Mouse (Mus musculus) stomach, embryonic 15.5 days (tissue): Measurements from ENCODE around the gene Ptn. TPM values are rescaled to one million over a fixed set of nuclear protein-coding genes. Genes with fewer than 3 reads are reported as not detected.

Source experiments
- ATAC-seq: fragments of 200-750 bp; cut with Nextera tagmentation; 2 replicates; pipeline ENCODE4 v1.8.0; 2017; ENCODE audit warnings: low read depth, moderate number of reproducible peaks, moderate TSS enrichment; ENCODE audit not compliant: insufficient read depth, low FRiP score
- H3K27ac ChIP-seq: fragments of 300-500 bp; sonication (generic); 2 replicates; pipeline ENCODE4 v1.5.1; 2015; ENCODE audit warnings: mild to moderate bottlenecking, inconsistent platforms
- H3K27me3 ChIP-seq: fragments of 300-500 bp; sonication (generic); replicated peaks from 2 replicates; pipeline ENCODE4 v1.6.1; 2015; ENCODE audit warnings: inconsistent platforms
- H3K36me3 ChIP-seq: fragments of 300-500 bp; sonication (generic); 2 replicates; pipeline ENCODE4 v1.6.1; 2015; ENCODE audit warnings: inconsistent platforms
- H3K4me1 ChIP-seq: fragments of 300-500 bp; sonication (generic); 2 replicates; pipeline ENCODE4 v1.6.1; 2015; ENCODE audit warnings: inconsistent platforms
- H3K4me2 ChIP-seq: fragments of 300-500 bp; sonication (generic); 2 replicates; pipeline ENCODE4 v1.6.1; 2015; ENCODE audit warnings: mild to moderate bottlenecking, inconsistent platforms
- H3K4me3 ChIP-seq: fragments of 300-500 bp; sonication (generic); replicated peaks from 2 replicates; pipeline ENCODE4 v1.5.1; 2015; ENCODE audit warnings: inconsistent platforms
- H3K9ac ChIP-seq: fragments of 300-500 bp; sonication (generic); 2 replicates; pipeline ENCODE4 v1.6.1; 2015; ENCODE audit warnings: inconsistent platforms
- H3K9me3 ChIP-seq: fragments of 300-500 bp; sonication (generic); 2 replicates; pipeline ENCODE4 v1.6.1; 2016; ENCODE audit warnings: inconsistent platforms
- WGBS: fragments of 180-500 bp; shearing (Covaris S2); methylation state at CpG from one replicate; pipeline ENCODE4 v1.1.7; 2015; 5-methylcytosine and 5-hydroxymethylcytosine counted together
- polyA plus RNA-seq: library from polyadenylated mRNA; unstranded; fragments of >200 nt; fragmentation: Nextera tagmentation; extraction: Ambion mirVana; gene quantifications from 2 replicates; pipeline ENCODE4 v1.2.1, GENCODE M21; 2015

Ptn gene
- polyA plus RNA-seq, 1 experiment from 2014 or later = 390 TPM

DNA sequence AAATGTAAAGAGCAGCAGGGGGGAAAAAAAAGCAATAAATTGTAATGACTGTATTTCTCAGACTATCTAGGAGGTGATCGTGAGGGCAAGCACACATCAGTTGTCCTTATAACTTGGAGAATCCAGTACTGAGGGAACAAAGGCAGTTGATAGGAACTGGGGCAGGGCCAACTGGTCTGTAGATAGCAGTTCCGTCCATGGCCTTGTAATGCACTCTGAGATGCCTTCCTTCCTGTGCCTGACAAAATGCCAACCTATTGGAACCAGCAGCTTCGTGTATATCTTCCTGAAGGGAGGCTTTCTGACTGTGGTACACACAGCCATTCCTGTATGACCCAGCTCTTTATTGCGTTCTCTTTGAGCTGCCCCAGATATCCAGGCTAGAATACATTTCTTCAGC, 27.5 kb downstream of the Ptn start:
- Histone ChIP-seq H3K36me3 (no peaks in the 10 kb centered on the region), H3K4me1 (0 out of 2 replicates have a peak, but pooled peaks cover 14% of the 10 kb centered on the region), H3K27ac (no peak overlapping the region), H3K9ac (no peak overlapping the region), H3K4me2 (no peak overlapping the region), H3K4me3 (no peak overlapping the region), H3K9me3 (no peaks in the 10 kb centered on the region), H3K27me3 (no peaks in the 10 kb centered on the region)
- 78% methylated on average over 4 of the region's 4 CpGs for WGBS
- no peak for ATAC-seq

DNA sequence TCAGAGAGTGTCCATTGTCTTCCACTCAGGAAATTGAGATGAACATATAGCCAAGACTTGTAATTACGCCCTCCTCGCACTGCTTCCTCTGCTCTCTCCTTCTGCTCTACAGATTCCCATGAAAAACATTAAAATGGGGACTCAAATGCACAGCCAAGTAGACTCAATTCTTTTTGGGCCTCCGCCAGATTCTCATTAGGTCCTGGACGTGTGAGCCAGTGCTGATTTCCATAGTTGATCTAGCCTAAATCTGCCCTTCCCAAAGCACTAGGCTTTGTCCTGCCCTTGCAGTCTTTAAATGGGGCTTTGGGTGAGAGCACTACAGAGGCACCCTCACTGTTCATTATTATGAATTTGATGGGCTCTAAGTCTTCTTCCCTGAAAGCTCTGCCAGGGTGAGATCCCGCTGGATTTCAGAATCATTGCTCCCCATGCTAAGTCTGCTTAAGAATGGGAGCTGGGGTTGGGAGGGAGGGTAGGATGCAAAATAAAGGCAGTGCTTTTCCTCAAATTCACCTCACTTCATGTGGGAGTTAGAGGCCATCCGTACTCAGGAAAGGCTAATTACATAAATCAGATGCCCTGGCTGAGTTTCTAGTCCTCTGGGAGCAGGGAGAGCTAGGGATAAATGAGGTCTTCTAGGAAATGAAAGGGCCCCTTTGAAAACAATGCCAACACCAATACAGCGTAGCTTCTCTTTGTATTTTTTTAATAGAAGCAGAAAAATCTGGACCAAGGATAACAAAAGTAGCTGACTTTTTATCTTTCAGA, 32.3 kb downstream of the Ptn start:
- Histone ChIP-seq H3K4me2 (no peak overlapping the region), H3K36me3 (no peaks in the 10 kb centered on the region), H3K9ac (no peak overlapping the region), H3K4me1 (0 out of 2 replicates have a peak, but pooled peaks cover 9% of the 10 kb centered on the region), H3K27me3 (no peaks in the 10 kb centered on the region), H3K9me3 (no peaks in the 10 kb centered on the region), H3K27ac (peak overlapping the region; percentile 23; the same call in 1 of the 2 replicates), H3K4me3 (no peak overlapping the region)
- 58% methylated on average over 7 of the region's 7 CpGs for WGBS
- no peak for ATAC-seq

DNA sequence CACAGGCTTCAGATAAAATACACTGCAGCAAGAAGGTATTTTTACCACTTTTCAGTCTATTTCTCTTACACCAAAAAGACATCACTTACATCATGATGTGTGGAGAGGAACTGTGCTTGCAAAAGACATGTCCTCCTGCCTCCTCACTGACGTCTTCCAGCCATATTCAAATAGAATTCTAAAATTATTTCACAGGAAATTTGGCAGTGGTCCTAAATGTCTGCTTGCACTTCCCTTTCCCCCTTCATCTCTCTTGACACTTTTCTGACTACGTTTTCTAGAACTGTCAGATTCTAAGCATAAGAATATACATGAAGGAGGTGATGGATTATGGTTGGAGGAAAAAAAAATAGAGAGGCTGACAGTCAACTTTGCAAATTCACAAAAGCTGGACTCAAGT, 33.0 kb downstream of the Ptn start:
- H3K9ac ChIP-seq = no peak overlapping the region
- no peak overlapping the region for H3K4me2 ChIP-seq
- no peaks in the 10 kb centered on the region for H3K27me3 ChIP-seq
- H3K36me3 ChIP-seq = no peaks in the 10 kb centered on the region
- ATAC-seq = no peak
- no peak overlapping the region for H3K4me3 ChIP-seq
- peak overlapping the region; percentile 23; the same call in 1 of the 2 replicates for H3K27ac ChIP-seq
- no peaks in the 10 kb centered on the region for H3K9me3 ChIP-seq
- 22% methylated on average over 2 of the region's 2 CpGs for WGBS
- H3K4me1 ChIP-seq = 0 out of 2 replicates have a peak, but pooled peaks cover 7% of the 10 kb centered on the region

DNA sequence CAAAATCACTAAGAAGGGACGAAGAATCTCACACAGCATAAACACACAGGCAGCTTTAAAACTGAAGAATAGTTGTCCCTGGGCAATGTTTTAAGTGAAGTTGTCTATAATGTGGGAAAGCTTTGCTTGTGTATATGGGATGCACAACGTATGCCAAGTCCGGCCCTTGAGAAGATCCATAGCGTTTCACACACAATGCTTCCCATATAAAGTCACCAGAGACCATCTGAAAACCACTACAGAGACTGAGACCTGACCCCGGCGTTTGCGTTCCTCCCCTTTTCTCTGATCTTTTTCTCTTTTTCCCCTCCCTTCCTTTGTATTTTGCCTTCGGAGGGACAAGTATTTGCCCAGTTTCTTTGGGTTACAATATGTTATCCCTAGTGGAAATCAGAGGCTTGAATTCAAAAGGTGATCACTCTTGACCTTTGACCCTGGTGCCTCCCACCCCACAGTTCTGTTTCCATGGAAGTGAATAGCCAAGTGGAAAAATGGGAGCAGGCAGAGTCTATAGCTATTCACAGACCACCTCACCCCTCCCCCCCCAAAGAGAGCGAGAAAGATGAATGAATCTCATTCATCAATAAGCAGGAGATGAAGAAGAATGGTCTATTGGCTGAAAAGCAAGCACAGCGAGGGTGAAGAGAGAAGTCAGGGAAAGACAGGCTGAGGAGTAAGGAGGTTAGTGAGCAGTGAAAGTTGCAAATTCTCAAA, 34.2 kb downstream of the Ptn start:
- no peak for ATAC-seq
- no peak overlapping the region for H3K27ac ChIP-seq
- 61% methylated on average over 10 of the region's 10 CpGs for WGBS
- H3K4me3 ChIP-seq = no peak overlapping the region
- 0 out of 2 replicates have a peak, but pooled peaks cover 7% of the 10 kb centered on the region for H3K4me1 ChIP-seq
- no peaks in the 10 kb centered on the region for H3K9me3 ChIP-seq
- H3K9ac ChIP-seq = no peak overlapping the region
- H3K4me2 ChIP-seq = no peak overlapping the region
- H3K36me3 ChIP-seq = no peaks in the 10 kb centered on the region
- H3K27me3 ChIP-seq = no peaks in the 10 kb centered on the region

DNA sequence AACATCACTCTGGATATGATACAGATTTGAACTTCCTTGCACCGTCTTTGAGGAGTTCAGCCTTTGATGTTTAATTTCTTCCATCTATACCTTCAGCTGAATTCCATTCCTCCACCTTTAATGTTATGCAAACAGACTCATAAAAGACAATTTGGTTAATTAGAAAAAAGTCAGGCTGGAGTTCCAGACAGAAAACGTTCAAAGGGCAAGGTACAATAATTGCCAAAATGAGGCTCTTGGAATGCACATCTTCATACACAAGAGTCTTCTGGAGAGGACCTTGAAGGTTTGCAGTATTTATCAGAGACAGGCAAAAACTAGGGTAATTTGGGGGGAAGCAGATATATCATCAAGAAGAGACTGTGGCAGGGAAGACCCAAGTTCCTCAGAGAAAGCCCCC, 37.5 kb downstream of the Ptn start:
- Histone ChIP-seq H3K9ac (no peak overlapping the region), H3K4me2 (no peak overlapping the region), H3K27me3 (no peaks in the 10 kb centered on the region), H3K36me3 (no peaks in the 10 kb centered on the region), H3K27ac (no peak overlapping the region), H3K4me3 (no peak overlapping the region), H3K9me3 (no peaks in the 10 kb centered on the region), H3K4me1 (0 out of 2 replicates have a peak, but pooled peaks cover 1% of the 10 kb centered on the region)
- ATAC-seq = no peak
- WGBS = 81% methylated on average over 2 of the region's 2 CpGs

DNA sequence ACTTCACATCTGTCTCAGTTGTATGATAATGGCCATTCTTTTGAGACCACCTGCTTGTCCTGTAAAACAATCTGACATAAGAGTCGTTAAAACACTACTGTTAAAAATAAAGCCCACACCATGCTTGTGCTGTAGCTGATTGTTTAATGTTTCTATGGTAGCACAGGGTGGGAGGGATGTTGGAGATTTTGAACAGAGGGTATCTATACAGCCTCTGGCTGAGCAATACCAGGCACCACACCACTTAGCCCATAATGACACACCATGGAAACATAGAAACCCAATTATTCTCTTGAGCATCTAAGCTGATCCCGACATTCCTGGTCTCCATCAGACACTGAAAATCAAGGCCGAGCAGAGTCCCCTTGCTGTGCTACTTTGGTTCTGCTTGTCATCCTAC, 41.0 kb downstream of the Ptn start:
- Histone ChIP-seq H3K9ac (no peak overlapping the region), H3K27ac (no peak overlapping the region), H3K36me3 (no peaks in the 10 kb centered on the region), H3K4me1 (no peaks in the 10 kb centered on the region), H3K27me3 (no peaks in the 10 kb centered on the region), H3K4me2 (no peak overlapping the region), H3K4me3 (no peak overlapping the region), H3K9me3 (no peaks in the 10 kb centered on the region)
- ATAC-seq = no peak
- WGBS = 80% methylated on average over 3 of the region's 3 CpGs

DNA sequence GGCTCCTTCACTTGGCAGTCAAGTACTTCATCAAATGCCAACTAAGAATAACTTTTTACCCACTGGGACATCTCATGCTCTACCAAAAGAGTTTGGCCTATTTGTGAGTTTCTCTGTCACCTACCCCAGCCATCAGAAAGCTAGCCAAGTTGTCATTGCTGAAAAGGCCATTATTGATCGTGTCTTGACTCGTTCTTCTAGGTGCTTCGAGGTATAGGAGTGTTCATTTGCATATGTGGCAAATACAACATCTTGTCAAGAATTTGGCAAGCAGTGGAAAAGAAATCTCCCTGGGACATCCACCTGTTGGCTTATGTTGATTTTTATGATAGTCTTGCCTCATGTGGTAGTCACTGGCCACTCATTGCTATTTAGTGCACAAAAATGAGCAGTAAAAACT, 43.1 kb downstream of the Ptn start:
- no peaks in the 10 kb centered on the region for H3K27me3 ChIP-seq
- ATAC-seq = no peak
- no peaks in the 10 kb centered on the region for H3K36me3 ChIP-seq
- H3K4me2 ChIP-seq = no peak overlapping the region
- no peak overlapping the region for H3K27ac ChIP-seq
- no peak overlapping the region for H3K9ac ChIP-seq
- H3K4me1 ChIP-seq = no peaks in the 10 kb centered on the region
- H3K4me3 ChIP-seq = no peak overlapping the region
- H3K9me3 ChIP-seq = no peaks in the 10 kb centered on the region
- WGBS = 84% methylated on average over 3 of the region's 3 CpGs

DNA sequence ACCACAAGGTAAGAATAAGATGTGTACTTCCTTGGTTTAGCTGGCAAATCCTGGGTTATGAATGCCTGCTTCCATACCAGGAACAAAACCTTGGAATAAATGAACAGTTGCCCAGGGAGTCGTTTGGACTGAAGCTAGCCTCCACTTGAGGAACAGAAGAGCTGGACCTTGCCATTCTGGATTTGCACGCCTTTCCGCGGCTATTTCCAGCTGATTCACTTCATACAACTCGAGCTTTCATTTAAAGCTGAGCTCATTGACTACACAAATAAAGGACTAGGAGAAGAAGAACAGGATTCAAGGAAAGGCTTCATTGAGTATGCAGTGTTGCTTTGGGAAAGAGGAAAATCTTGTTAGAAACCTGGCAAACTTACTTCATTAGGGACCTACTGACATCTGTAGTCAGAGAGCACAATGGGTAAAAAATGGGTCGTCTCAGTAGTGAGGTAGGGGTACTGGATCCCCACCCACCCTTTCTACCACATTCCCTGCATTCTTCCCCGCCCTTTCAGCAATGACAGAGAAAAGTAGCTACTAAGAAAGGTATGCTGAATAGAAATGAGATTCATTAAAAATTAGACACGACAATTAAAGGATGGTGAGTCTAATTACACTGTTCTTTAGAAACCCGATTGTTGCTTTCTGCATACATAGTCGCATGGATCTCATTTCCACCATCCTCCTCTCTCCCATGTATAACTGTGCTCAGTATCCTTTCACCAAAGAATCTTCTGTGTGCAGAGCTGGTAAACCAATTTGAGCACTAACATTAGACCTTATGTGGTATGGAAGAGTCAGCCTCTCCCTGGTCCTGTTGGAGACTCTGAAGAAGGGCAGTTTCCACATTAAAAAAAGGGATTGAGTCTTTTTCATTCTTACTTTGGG, 54.8 kb downstream of the Ptn start:
- Histone ChIP-seq H3K9ac (no peak overlapping the region), H3K36me3 (no peaks in the 10 kb centered on the region), H3K27me3 (no peaks in the 10 kb centered on the region), H3K4me3 (no peak overlapping the region), H3K4me1 (no peaks in the 10 kb centered on the region), H3K27ac (no peak overlapping the region), H3K9me3 (no peaks in the 10 kb centered on the region), H3K4me2 (no peak overlapping the region)
- no peak for ATAC-seq
- 80% methylated on average over 10 of the region's 10 CpGs for WGBS

DNA sequence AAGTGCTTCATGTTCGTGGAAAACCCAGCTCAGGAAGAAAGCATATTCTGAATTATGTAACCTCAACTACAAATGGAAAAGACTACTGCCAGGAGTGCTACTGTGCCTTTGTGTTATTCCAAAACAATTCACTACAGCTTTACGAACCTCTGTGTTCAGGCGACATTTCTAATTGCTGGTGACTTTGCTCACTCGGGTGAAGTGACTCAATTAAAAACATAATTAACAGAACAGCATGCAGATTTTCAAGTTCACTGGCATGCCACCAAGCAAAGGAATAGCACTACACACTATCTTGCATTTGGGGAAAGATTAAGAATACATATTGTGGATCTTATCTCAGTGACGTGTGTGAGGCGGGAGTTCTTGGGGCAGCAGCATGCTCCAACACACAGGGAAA, 57.1 kb downstream of the Ptn start:
- Histone ChIP-seq H3K4me3 (no peak overlapping the region), H3K36me3 (no peaks in the 10 kb centered on the region), H3K4me2 (no peak overlapping the region), H3K9me3 (no peaks in the 10 kb centered on the region), H3K27me3 (no peaks in the 10 kb centered on the region), H3K4me1 (no peaks in the 10 kb centered on the region), H3K9ac (no peak overlapping the region), H3K27ac (no peak overlapping the region)
- no peak for ATAC-seq
- 73% methylated on average over 6 of the region's 6 CpGs for WGBS

DNA sequence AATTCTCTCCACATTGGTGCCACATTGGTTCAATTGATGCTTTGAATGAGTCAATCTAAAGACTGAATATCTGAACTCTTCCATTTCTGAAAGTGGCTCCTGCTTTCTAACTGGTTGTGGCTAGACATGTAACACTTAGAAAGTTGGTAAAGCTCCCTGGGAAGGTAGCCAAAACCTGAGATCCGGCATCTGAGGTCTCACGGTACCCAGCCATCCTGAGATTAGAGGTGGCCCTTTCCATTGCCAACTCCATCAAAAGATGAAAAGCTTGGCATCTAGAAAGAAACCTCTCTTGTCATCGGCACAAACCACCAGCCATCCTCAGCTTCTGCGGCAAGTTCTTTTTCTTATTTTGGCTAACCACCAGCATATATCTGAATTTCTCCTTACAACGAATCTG, 70.2 kb downstream of the Ptn start:
- no peak for ATAC-seq
- WGBS = 91% methylated on average over 5 of the region's 5 CpGs
- H3K9ac ChIP-seq = no peak overlapping the region

DNA sequence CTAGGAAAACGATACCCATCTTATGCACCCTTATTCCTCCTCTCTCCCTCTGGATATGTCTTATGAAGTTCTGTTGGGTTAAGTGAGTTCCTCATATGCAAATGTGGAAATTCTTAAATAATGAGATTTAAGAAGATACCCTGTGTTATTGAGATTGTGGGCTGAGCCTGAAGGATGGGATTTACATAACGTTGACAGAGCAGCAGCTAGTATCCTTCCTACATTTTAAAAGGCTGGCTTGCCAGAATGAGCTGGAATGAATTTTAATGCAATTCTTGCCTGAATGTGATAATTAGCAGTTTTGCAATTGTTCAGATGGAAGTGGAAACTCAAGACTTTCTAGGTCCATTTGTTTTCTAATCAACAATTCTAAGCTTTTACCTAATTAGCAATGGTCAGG, 73.3 kb downstream of the Ptn start:
- H3K27ac ChIP-seq = no peak overlapping the region
- H3K27me3 ChIP-seq = no peaks in the 10 kb centered on the region
- H3K36me3 ChIP-seq = peaks cover 21% of the 10 kb centered on the region
- no peak for ATAC-seq
- 82% methylated on average over 2 of the region's 2 CpGs for WGBS
- no peak overlapping the region for H3K9ac ChIP-seq
- no peaks in the 10 kb centered on the region for H3K4me1 ChIP-seq
- no peak overlapping the region for H3K4me2 ChIP-seq
- H3K4me3 ChIP-seq = no peak overlapping the region
- no peaks in the 10 kb centered on the region for H3K9me3 ChIP-seq

More for the DNA sequence above, 70.2 kb downstream of the Ptn start:
- Histone ChIP-seq H3K4me1 (no peaks in the 10 kb centered on the region), H3K27ac (no peak overlapping the region), H3K36me3 (0 out of 2 replicates have a peak, but pooled peaks cover 3% of the 10 kb centered on the region), H3K4me3 (no peak overlapping the region), H3K9me3 (no peaks in the 10 kb centered on the region), H3K27me3 (no peaks in the 10 kb centered on the region), H3K4me2 (no peak overlapping the region)
